Mouse (Mus musculus) hindbrain, embryonic 14.5 days (tissue): ENCODE data around the gene Gca. TPM values are rescaled to one million over a fixed set of nuclear protein-coding genes. Genes with fewer than 3 reads are reported as not detected.
"Not testable (repeated sequence)": the region's sequence is repeated elsewhere in the genome, so short reads cannot be mapped to it uniquely, and the experiment has no call there.

Experiments
- ATAC-seq: fragments of 200-750 bp; cut with Nextera tagmentation; 2 replicates; pipeline ENCODE4 v1.8.0; 2017; ENCODE audit warnings: moderate number of reproducible peaks, mild to moderate bottlenecking, moderate TSS enrichment, moderate library complexity; ENCODE audit not compliant: low FRiP score
- DNase-seq: peaks from one replicate; pipeline ENCODE4 v3.0.0-alpha.2; 2015; ENCODE audit warnings: low spot score
- H3K27ac ChIP-seq: fragments of 300-500 bp; sonication (generic); 2 replicates; pipeline ENCODE4 v1.5.1; 2014; ENCODE audit warnings: mild to moderate bottlenecking, moderate library complexity
- H3K27me3 ChIP-seq: fragments of 300-500 bp; sonication (generic); 2 replicates; pipeline ENCODE4 v1.6.1; 2014; ENCODE audit warnings: mild to moderate bottlenecking, low read length, mixed read lengths; ENCODE audit not compliant: control insufficient read depth, insufficient read depth
- H3K36me3 ChIP-seq: fragments of 300-500 bp; sonication (generic); replicated peaks from 2 replicates; pipeline ENCODE4 v1.6.1; 2014; ENCODE audit not compliant: control insufficient read depth, insufficient read depth
- H3K4me1 ChIP-seq: fragments of 300-500 bp; sonication (generic); replicated peaks from 2 replicates; pipeline ENCODE4 v1.6.1; 2014; ENCODE audit warnings: antibody characterized with exemption, low read length, mixed read lengths; ENCODE audit not compliant: control insufficient read depth, insufficient read depth
- H3K4me2 ChIP-seq: fragments of 300-500 bp; sonication (generic); replicated peaks from 2 replicates; pipeline ENCODE4 v1.6.1; 2014; ENCODE audit warnings: mild to moderate bottlenecking, moderate library complexity
- H3K4me3 ChIP-seq: fragments of 300-500 bp; sonication (generic); replicated peaks from 2 replicates; pipeline ENCODE4 v1.5.1; 2014; ENCODE audit warnings: mild to moderate bottlenecking, low read length
- H3K9ac ChIP-seq: fragments of 300-500 bp; sonication (generic); 2 replicates; pipeline ENCODE4 v1.6.1; 2014
- H3K9me3 ChIP-seq: fragments of 300-500 bp; sonication (generic); 2 replicates; pipeline ENCODE4 v1.6.1; 2016; ENCODE audit warnings: low read length; ENCODE audit not compliant: control insufficient read depth
- WGBS: fragments of 180-500 bp; shearing (Covaris S2); extraction: QIAGEN DNeasy Blood & Tissue Kit; methylation state at CpG from one replicate; pipeline ENCODE4 v1.1.7; 2014; 5-methylcytosine and 5-hydroxymethylcytosine counted together
- polyA plus RNA-seq: library from polyadenylated mRNA; unstranded; fragments of >200 nt; fragmentation: Nextera tagmentation; extraction: Ambion mirVana; gene quantifications from 2 replicates; pipeline ENCODE4 v1.2.1, GENCODE M21; 2014

Gca gene
- polyA plus RNA-seq, 1 experiment from 2014 or later = 4.2 TPM

GRCm38 (mm10) chr2:62706313-62706712, 42.2 kb downstream of the Gca start:
- Histone ChIP-seq H3K9me3 (no peaks in the 10 kb centered on the region), H3K4me2 (no peak overlapping the region), H3K27ac (no peak overlapping the region), H3K4me3 (no peak overlapping the region), H3K4me1 (no peaks in the 10 kb centered on the region), H3K27me3 (no peaks in the 10 kb centered on the region), H3K9ac (no peak overlapping the region), H3K36me3 (peaks cover 13% of the 10 kb centered on the region)
- 89% methylated on average over 3 of the region's 3 CpGs for WGBS
- ATAC-seq = no peak
- no peak for DNase-seq

DNA sequence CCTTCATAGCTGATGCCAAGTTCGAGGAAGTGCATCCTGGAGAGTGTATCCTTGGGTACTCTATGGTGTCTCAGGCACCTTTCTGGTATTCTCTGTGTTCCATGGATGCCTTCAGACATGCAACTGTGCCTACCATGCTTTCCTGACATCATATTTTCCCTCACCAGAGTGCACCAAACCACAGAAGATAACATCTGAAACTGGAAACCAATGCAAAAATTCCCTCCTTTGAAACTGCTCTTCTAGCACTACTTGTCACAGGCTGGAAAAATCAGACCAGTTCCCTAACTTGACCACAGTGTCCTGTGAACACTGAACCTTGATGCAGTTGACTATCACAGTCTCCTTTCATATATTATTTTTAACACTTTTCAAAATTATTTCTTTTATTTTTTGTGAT, 45.5 kb downstream of the Gca start:
- Histone ChIP-seq H3K27ac (no peak overlapping the region), H3K9ac (no peak overlapping the region), H3K4me3 (no peak overlapping the region), H3K4me1 (no peaks in the 10 kb centered on the region), H3K4me2 (no peak overlapping the region), H3K36me3 (peaks cover 14% of the 10 kb centered on the region; the same call in 1 of the 2 replicates), H3K27me3 (no peaks in the 10 kb centered on the region), H3K9me3 (no peaks in the 10 kb centered on the region)
- no peak for ATAC-seq
- no peak for DNase-seq
- WGBS = 90% methylated on average over 1 of the region's 1 CpGs

DNA sequence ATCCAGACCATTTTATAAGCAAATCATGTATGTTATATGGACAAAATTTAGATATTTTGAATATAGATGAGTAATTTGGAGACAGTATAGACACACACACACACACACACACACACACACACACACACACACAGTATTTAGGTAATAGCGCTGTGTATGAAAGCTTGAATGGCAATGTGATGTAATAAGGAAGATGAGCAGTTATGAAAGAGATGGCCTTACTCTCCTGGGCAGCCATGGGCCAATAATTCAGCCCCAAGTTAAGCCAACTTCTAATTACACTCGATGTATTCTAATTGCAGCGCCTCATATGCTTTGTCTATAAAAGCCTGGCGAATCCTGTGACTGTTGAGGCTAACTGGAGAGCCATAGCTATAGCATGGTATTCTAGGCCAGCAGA, 50.3 kb downstream of the Gca start:
- DNase-seq, H3K4me3 ChIP-seq, H3K27me3 ChIP-seq, H3K4me1 ChIP-seq, ATAC-seq, H3K4me2 ChIP-seq, H3K9ac ChIP-seq, H3K27ac ChIP-seq, H3K9me3 ChIP-seq: not testable (repeated sequence)
- over 99% methylated on average over 4 of the region's 4 CpGs for WGBS
- H3K36me3 ChIP-seq = 0 out of 2 replicates have a peak, but pooled peaks cover 13% of the 10 kb centered on the region

- no peak for ATAC-seq
- DNase-seq = no peak
- H3K27me3 ChIP-seq = no peaks in the 10 kb centered on the region
- H3K4me2 ChIP-seq = no peak overlapping the region
- H3K9ac ChIP-seq = no peak overlapping the region
- no peak overlapping the region for H3K27ac ChIP-seq
- WGBS = 93% methylated on average over 4 of the region's 4 CpGs
- no peaks in the 10 kb centered on the region for H3K4me1 ChIP-seq
- no peaks in the 10 kb centered on the region for H3K9me3 ChIP-seq
- H3K4me3 ChIP-seq = no peak overlapping the region
- H3K36me3 ChIP-seq = 0 out of 2 replicates have a peak, but pooled peaks cover 13% of the 10 kb centered on the region
These were observed 51.2 kb downstream of the Gca start for GRCm38 (mm10) chr2:62715260-62715659.

DNA sequence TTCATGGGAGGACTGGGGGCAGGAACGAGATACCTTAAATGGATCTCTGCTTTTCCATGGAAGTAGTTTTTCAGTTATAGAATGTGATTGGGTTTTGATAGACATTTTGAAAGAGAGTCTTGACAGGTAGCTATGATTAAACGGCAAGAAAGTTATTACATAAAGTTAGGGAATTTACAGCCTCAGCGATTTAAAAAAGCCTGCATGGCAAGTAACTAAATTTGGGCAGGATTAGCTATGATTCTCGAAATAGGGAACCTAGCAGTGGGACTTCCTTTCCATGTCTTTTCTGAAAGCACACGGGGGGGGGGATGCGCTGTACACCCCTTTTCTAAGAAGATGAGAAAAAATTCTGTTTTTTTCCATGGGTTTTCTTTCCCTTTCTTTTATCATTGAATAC, 53.2 kb downstream of the Gca start:
- Histone ChIP-seq H3K9ac (no peak overlapping the region), H3K36me3 (0 out of 2 replicates have a peak, but pooled peaks cover 13% of the 10 kb centered on the region), H3K9me3 (no peaks in the 10 kb centered on the region), H3K4me2 (no peak overlapping the region), H3K27me3 (no peaks in the 10 kb centered on the region), H3K27ac (no peak overlapping the region), H3K4me3 (no peak overlapping the region), H3K4me1 (no peaks in the 10 kb centered on the region)
- no peak for ATAC-seq
- WGBS = 88% methylated on average over 6 of the region's 6 CpGs
- DNase-seq = no peak

DNA sequence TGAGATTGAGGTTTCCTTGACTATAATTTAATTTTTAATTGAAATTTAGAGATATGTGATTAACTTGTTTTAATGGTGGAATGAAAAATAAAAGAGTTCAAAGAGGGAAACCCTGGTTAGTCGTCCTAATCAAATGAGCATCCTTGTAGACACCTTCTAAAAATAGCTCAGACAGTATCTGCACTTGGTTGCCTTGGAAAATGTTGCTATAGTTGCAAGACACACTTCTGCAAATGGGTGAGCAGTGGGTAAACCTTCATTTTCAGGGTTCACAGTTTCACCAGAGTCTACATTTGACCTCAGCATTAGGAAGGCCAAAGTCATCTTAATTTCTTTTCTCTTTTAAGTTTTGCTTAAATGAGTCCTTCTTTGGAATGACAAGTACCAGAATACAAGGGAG, 54.3 kb downstream of the Gca start:
- Histone ChIP-seq H3K4me2 (no peak overlapping the region), H3K27ac (no peak overlapping the region), H3K36me3 (0 out of 2 replicates have a peak, but pooled peaks cover 13% of the 10 kb centered on the region), H3K4me3 (no peak overlapping the region), H3K4me1 (no peaks in the 10 kb centered on the region), H3K9me3 (no peaks in the 10 kb centered on the region), H3K9ac (no peak overlapping the region), H3K27me3 (no peaks in the 10 kb centered on the region)
- 38% methylated on average over 1 of the region's 1 CpGs for WGBS
- no peak for DNase-seq
- no peak for ATAC-seq

DNA sequence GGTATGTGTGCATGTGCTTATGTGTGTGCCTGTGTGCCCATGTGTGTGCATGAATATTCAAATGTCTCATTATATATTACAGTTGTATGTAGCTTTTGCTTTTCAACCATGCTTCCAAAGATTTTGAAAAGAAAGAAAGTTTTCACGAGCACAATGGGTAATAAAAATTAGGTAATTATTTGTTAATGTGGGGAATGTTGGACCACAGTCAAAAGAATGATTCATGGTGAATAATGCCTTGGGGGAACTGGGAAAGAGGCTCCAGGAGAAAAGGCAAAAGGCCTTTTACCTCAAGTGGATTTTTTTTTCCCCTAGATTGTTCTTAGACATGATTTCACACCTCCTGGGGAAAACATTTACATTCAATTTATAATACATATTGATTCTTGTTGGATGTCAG, 61.9 kb downstream of the Gca start:
- H3K4me3 ChIP-seq = no peak overlapping the region
- no peak overlapping the region for H3K4me2 ChIP-seq
- H3K36me3 ChIP-seq = no peaks in the 10 kb centered on the region
- no peaks in the 10 kb centered on the region for H3K9me3 ChIP-seq
- H3K4me1 ChIP-seq = no peaks in the 10 kb centered on the region
- no peak overlapping the region for H3K9ac ChIP-seq
- H3K27me3 ChIP-seq = no peaks in the 10 kb centered on the region
- DNase-seq = no peak
- WGBS = 58% methylated on average over 1 of the region's 1 CpGs
- ATAC-seq = no peak
- no peak overlapping the region for H3K27ac ChIP-seq

- no peak overlapping the region for H3K9ac ChIP-seq
- ATAC-seq (no peak), DNase-seq (no peak)
- H3K4me2 ChIP-seq = no peak overlapping the region
- no peaks in the 10 kb centered on the region for H3K4me1 ChIP-seq
- H3K9me3 ChIP-seq = no peaks in the 10 kb centered on the region
- no peaks in the 10 kb centered on the region for H3K36me3 ChIP-seq
- H3K4me3 ChIP-seq = no peak overlapping the region
- 93% methylated on average over 2 of the region's 2 CpGs for WGBS
- no peak overlapping the region for H3K27ac ChIP-seq
- H3K27me3 ChIP-seq = no peaks in the 10 kb centered on the region
These were observed 63.6 kb downstream of the Gca start for GRCm38 (mm10) chr2:62727732-62728131.

DNA sequence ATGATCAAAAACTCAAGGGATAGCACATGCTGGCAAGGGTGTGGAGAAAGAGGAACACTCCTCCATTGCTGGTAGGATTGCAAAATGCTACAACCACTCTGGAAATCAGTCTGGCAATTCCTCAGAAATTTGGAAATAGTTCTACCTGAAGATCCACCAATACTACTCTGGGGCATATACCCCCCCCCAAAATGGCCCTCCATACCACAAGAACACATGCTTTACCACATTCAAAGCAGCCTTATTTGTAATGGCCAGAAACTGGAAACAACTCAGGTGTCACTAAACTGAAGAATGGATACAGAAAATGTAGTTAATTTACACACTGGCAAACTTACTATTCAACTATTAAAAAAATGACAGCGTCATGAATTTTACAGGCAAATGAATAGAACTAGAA, 66.6 kb downstream of the Gca start:
- no peaks in the 10 kb centered on the region for H3K27me3 ChIP-seq
- no peak overlapping the region for H3K4me3 ChIP-seq
- DNase-seq (no peak), ATAC-seq (no peak)
- H3K36me3 ChIP-seq = no peaks in the 10 kb centered on the region
- H3K9me3 ChIP-seq = no peaks in the 10 kb centered on the region
- H3K9ac ChIP-seq = no peak overlapping the region
- H3K4me1 ChIP-seq = no peaks in the 10 kb centered on the region
- H3K27ac ChIP-seq = no peak overlapping the region
- 81% methylated on average over 1 of the region's 1 CpGs for WGBS
- no peak overlapping the region for H3K4me2 ChIP-seq

DNA sequence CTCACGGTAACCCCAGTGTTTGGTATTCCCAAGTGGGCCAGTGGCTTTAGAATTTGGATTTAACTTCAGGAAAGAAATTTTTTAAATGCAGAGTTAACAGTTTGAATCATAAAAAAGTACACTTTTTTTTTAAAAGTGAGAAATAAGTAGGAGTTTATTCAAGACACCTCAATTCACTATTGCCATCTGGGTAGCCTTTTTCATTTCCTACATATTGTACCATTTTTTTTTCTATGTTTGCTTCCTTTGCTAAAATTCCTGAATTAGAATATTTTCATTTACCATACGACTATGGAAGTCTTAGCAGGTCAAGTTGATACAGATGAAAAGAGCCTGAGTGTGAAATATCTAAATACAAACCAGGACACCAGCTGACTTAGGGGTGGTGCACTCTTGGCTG, 79.0 kb downstream of the Gca start:
- no peaks in the 10 kb centered on the region for H3K27me3 ChIP-seq
- 82% methylated on average over 2 of the region's 2 CpGs for WGBS
- no peak overlapping the region for H3K4me2 ChIP-seq
- no peak overlapping the region for H3K27ac ChIP-seq
- H3K4me3 ChIP-seq = no peak overlapping the region
- no peak for DNase-seq
- ATAC-seq = no peak
- no peaks in the 10 kb centered on the region for H3K4me1 ChIP-seq
- no peak overlapping the region for H3K9ac ChIP-seq
- H3K36me3 ChIP-seq = no peaks in the 10 kb centered on the region
- no peaks in the 10 kb centered on the region for H3K9me3 ChIP-seq
